Mouse (Mus musculus): Measurements from ENCODE around the gene Abcb1a.

DNA sequence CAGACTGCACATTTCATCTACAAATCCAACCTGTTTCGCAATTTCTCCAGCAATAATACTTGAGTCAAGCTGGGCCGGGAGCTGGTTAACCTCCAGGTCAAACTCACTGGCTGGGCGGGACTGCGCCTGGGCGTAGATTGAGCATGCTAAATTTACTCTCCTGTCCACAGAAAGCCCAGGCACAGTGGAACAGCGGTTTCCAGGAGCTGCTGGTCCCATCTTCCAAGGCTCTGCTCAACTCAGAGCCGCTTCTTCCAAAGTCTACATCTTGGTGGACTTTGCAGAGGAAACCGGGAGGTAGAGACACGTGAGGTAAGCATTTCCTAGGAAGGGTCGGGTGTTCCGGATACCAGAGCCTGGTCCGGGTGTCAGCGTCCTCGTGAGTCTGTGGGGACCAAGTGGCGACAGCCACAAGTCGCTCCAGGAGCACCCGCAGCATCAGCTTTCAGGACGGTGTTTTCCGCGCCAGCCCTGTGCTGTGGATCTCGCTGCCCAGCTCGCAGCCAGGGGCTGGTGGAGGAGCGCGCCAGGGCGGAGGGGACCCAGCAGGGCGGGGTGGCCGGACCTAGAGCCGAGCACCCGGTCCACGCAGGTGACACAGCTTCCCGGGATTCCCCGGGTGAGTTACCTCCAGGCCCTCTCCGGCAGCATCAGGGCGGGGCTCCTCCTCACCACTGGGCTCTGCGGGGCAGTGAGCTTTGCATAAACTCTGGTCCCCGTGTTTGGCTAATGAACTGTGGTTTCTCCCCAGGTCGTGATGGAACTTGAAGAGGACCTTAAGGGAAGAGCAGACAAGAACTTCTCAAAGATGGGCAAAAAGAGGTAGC is at the start of gene Abcb1a:
- TF ChIP-seq CTCF (IDR thresholded peaks at IDR 0.05; ENCODE audit: low read depth, low read length) (no peak), POLR2AphosphoS5 (IDR thresholded peaks at IDR 0.05; ENCODE audit: insufficient replicate concordance, low read depth, low read length) (no peak), GATA2 (IDR thresholded peaks at IDR 0.05; ENCODE audit: borderline replicate concordance, low read depth, low read length) (no peak), TAL1 (conservative IDR thresholded peaks at IDR 0.05; ENCODE audit: low read depth, low read length) (no peak)
